ENCODE assay signal across 21 mouse cellular contexts in genomic region chr16:97075920-97076572, GRCm38 (mm10).
DNase-seq lines count a peak whose midpoint lies in the region; ATAC-seq and TF ChIP-seq lines count a peak whose summit lies in the region.
"Had no signal": no experiment of that assay in that cellular context is flagged by ENCODE, and none has a peak within 500 bp of the region (broad histone marks: within the 10 kb centered on the region; RNA-seq: fewer than 3 reads in every experiment).

No protein-coding gene starts in this region.

- WGBS in lung, embryonic 14.5 days, result 65% methylated on average over 4 of the region's 4 CpGs
- 49% methylated on average over 4 of the region's 4 CpGs for WGBS in lung, embryonic 15.5 days
- 84% methylated on average over 4 of the region's 4 CpGs for WGBS in midbrain, embryonic 15.5 days

- no peaks in the 10 kb centered on the region for H3K9me3 ChIP-seq in lung, embryonic 14.5 days (ENCODE audit: low read depth, low read length)
- no peaks in the 10 kb centered on the region for H3K9me3 ChIP-seq in lung, embryonic 15.5 days
- H3K9me3 ChIP-seq in midbrain, embryonic 15.5 days, result no peaks in the 10 kb centered on the region
- H3K9me3 ChIP-seq: embryonic facial prominence, embryonic 12.5 days; heart, embryonic 12.5 days; liver, embryonic 13.5 days had no signal

- H3K27me3 ChIP-seq in lung, embryonic 14.5 days (ENCODE audit: insufficient read depth, low read length), result no peaks in the 10 kb centered on the region
- no peaks in the 10 kb centered on the region for H3K27me3 ChIP-seq in lung, embryonic 15.5 days
- H3K27me3 ChIP-seq in midbrain, embryonic 15.5 days (replicated peaks), result no peaks in the 10 kb centered on the region
- H3K27me3 ChIP-seq: embryonic facial prominence, embryonic 12.5 days; heart, embryonic 12.5 days; liver, embryonic 13.5 days had no signal

- no peak overlapping the region for H3K4me2 ChIP-seq in lung, embryonic 14.5 days
- H3K4me2 ChIP-seq in lung, embryonic 15.5 days, result no peak overlapping the region
- no peak overlapping the region for H3K4me2 ChIP-seq in midbrain, embryonic 15.5 days
- H3K4me2 ChIP-seq: embryonic facial prominence, embryonic 12.5 days; heart, embryonic 12.5 days; liver, embryonic 13.5 days; midbrain, embryonic 11.5 days had no signal

- no peak overlapping the region for H3K4me3 ChIP-seq in lung, embryonic 14.5 days (ENCODE audit: low read depth, low read length)
- H3K4me3 ChIP-seq in lung, embryonic 15.5 days, result no peak overlapping the region
- no peak overlapping the region for H3K4me3 ChIP-seq in midbrain, embryonic 15.5 days
- H3K4me3 ChIP-seq: embryonic facial prominence, embryonic 12.5 days; heart, embryonic 12.5 days; left cerebral cortex, adult 2 months; liver, embryonic 13.5 days had no signal

- DNase-seq in kidney, postnatal 14 days, result peak; percentile 10
- DNase-seq in kidney, adult 11 months, result no peak
- peak; percentile 61 for DNase-seq in lung, embryonic 14.5 days
- no peak for DNase-seq in lung, postnatal 4 days
- no peak for DNase-seq in spleen, postnatal 14 days (ENCODE audit: low spot score in 2 of 2)
- DNase-seq: cerebellum, adult 18-20 months; cerebellum, postnatal 25 days; forebrain, postnatal 0 days; gastrocnemius, postnatal 14 days; heart, adult 18-20 months; heart, postnatal 10 days; left cerebral cortex, postnatal 4 days; liver, embryonic 13.5 days; thymus, adult 18-20 months had no signal

- ATAC-seq in lung, embryonic 14.5 days (ENCODE audit: insufficient read depth), result peak; percentile 65; the same call in 1 of the 2 replicates
- ATAC-seq in lung, embryonic 15.5 days (ENCODE audit: borderline replicate concordance, extremely low read depth, low FRiP score, low TSS enrichment), result peak; percentile 82
- no peak for ATAC-seq in midbrain, embryonic 15.5 days (replicated peaks)
- ATAC-seq: intestine, postnatal 0 days had no signal

- no peaks in the 10 kb centered on the region for H3K4me1 ChIP-seq in lung, embryonic 14.5 days (ENCODE audit: insufficient read depth)
- no peaks in the 10 kb centered on the region for H3K4me1 ChIP-seq in lung, embryonic 15.5 days
- H3K4me1 ChIP-seq in midbrain, embryonic 15.5 days, result peaks cover 6% of the 10 kb centered on the region; the same call in 1 of the 2 replicates
- H3K4me1 ChIP-seq: embryonic facial prominence, embryonic 12.5 days; heart, embryonic 12.5 days; liver, embryonic 13.5 days had no signal

- H3K27ac ChIP-seq in lung, embryonic 14.5 days (ENCODE audit: low read depth), result no peak overlapping the region
- H3K27ac ChIP-seq in lung, embryonic 15.5 days, result 0 out of 2 replicates have a peak overlapping the region, but pooled peaks have one; percentile 34
- no peak overlapping the region for H3K27ac ChIP-seq in midbrain, embryonic 15.5 days
- H3K27ac ChIP-seq: embryonic facial prominence, embryonic 12.5 days; left cerebral cortex, adult 2 months; liver, embryonic 13.5 days had no signal

- H3K9ac ChIP-seq in lung, embryonic 14.5 days, result no peak overlapping the region
- no peak overlapping the region for H3K9ac ChIP-seq in lung, embryonic 15.5 days
- no peak overlapping the region for H3K9ac ChIP-seq in midbrain, embryonic 15.5 days
- H3K9ac ChIP-seq: embryonic facial prominence, embryonic 12.5 days; forebrain, postnatal 0 days; heart, embryonic 12.5 days; liver, embryonic 13.5 days had no signal

- no peak for TF ChIP-seq CTCF in lung, embryonic 14.5 days (IDR thresholded peaks at IDR 0.05; ENCODE audit: low read depth)

- H3K36me3 ChIP-seq in lung, embryonic 14.5 days (ENCODE audit: insufficient read depth), result no peaks in the 10 kb centered on the region
- no peaks in the 10 kb centered on the region for H3K36me3 ChIP-seq in lung, embryonic 15.5 days
- H3K36me3 ChIP-seq in midbrain, embryonic 15.5 days (replicated peaks), result no peaks in the 10 kb centered on the region
- H3K36me3 ChIP-seq: embryonic facial prominence, embryonic 12.5 days; heart, embryonic 12.5 days; liver, embryonic 13.5 days had no signal

Comparison
In these comparisons a context has a peak if more than half of its experiments do, and no peak if none do; other contexts are left out.
1. DNase-seq: peak in kidney, postnatal 14 days (single experiment) and lung, embryonic 14.5 days (single experiment); none in kidney, adult 11 months (single experiment), lung, postnatal 4 days (0 of 2) and spleen, postnatal 14 days (0 of 2).